Mouse (Mus musculus) embryonic facial prominence, embryonic 11.5 days (tissue): Measurements from ENCODE around the gene Vps35l. TPM values are rescaled to one million over a fixed set of nuclear protein-coding genes. Genes with fewer than 3 reads are reported as not detected.

Experiments used
- ATAC-seq: fragments of 200-750 bp; cut with Nextera tagmentation; replicated peaks from 2 replicates; pipeline ENCODE4 v1.8.0; 2017; ENCODE audit warnings: low read depth; ENCODE audit not compliant: insufficient number of reproducible peaks, low FRiP score, low TSS enrichment
- DNase-seq: peaks from one replicate; pipeline ENCODE4 v3.0.0-alpha.2; 2015; ENCODE audit warnings: low spot score
- H3K27ac ChIP-seq: fragments of 300-500 bp; sonication (generic); replicated peaks from 2 replicates; pipeline ENCODE4 v1.5.1; 2014; ENCODE audit warnings: mild to moderate bottlenecking, low read depth, low read length, control low read depth
- H3K27me3 ChIP-seq: fragments of 300-500 bp; sonication (generic); 2 replicates; pipeline ENCODE4 v1.6.1; 2014; ENCODE audit warnings: mild to moderate bottlenecking, low read length, moderate library complexity, mixed read lengths; ENCODE audit not compliant: control insufficient read depth, insufficient read depth
- H3K36me3 ChIP-seq: fragments of 300-500 bp; sonication (generic); replicated peaks from 2 replicates; pipeline ENCODE4 v1.6.1; 2014; ENCODE audit warnings: low read depth, mild to moderate bottlenecking, low read length, moderate library complexity, mixed read lengths; ENCODE audit not compliant: control insufficient read depth, insufficient read depth
- H3K4me1 ChIP-seq: fragments of 300-500 bp; sonication (generic); 2 replicates; pipeline ENCODE4 v1.6.1; 2014; ENCODE audit warnings: low read length, mixed read lengths; ENCODE audit not compliant: control insufficient read depth, insufficient read depth
- H3K4me2 ChIP-seq: fragments of 300-500 bp; sonication (generic); 2 replicates; pipeline ENCODE4 v1.6.1; 2014; ENCODE audit warnings: low read depth, mild to moderate bottlenecking, control low read depth, low read length, moderate library complexity
- H3K4me3 ChIP-seq: fragments of 300-500 bp; sonication (generic); 2 replicates; pipeline ENCODE4 v1.5.1; 2014; ENCODE audit warnings: low read depth, low read length, control low read depth
- H3K9ac ChIP-seq: fragments of 300-500 bp; sonication (generic); replicated peaks from 2 replicates; pipeline ENCODE4 v1.6.1; 2014; ENCODE audit warnings: mild to moderate bottlenecking, control low read depth, low read length
- H3K9me3 ChIP-seq: fragments of 300-500 bp; sonication (generic); replicated peaks from 2 replicates; pipeline ENCODE4 v1.6.1; 2016; ENCODE audit warnings: mild to moderate bottlenecking, low read length, inconsistent platforms, mixed read lengths; ENCODE audit not compliant: control insufficient read depth
- WGBS: fragments of 180-500 bp; shearing (Covaris S2); extraction: QIAGEN DNeasy Blood & Tissue Kit; methylation state at CpG from one replicate; pipeline ENCODE4 v1.1.7; 2014; 5-methylcytosine and 5-hydroxymethylcytosine counted together
- polyA plus RNA-seq: library from polyadenylated mRNA; unstranded; fragments of >200 nt; fragmentation: Nextera tagmentation; extraction: Ambion mirVana; gene quantifications from 2 replicates; pipeline ENCODE4 v1.2.1, GENCODE M21; 2014

Gene Vps35l
- polyA plus RNA-seq, 1 experiment from 2014 or later = 79.5 TPM

GRCm38 (mm10) chr7:118714873-118715272 is 25.2 kb upstream of the Vps35l start:
- no peaks in the 10 kb centered on the region for H3K4me1 ChIP-seq
- H3K27ac ChIP-seq = no peak overlapping the region
- DNase-seq (no peak), ATAC-seq (no peak)
- no peaks in the 10 kb centered on the region for H3K27me3 ChIP-seq
- whole genome bisulfite sequencing = 95% methylated on average over 1 of the region's 1 CpGs
- no peaks in the 10 kb centered on the region for H3K9me3 ChIP-seq
- no peak overlapping the region for H3K4me3 ChIP-seq
- H3K9ac ChIP-seq = no peak overlapping the region
- no peak overlapping the region for H3K4me2 ChIP-seq
- H3K36me3 ChIP-seq = no peaks in the 10 kb centered on the region

GRCm38 (mm10) chr7:118718066-118718465 is 22.0 kb upstream of the Vps35l start:
- ATAC-seq = no peak
- DNase-seq = no peak
- Histone ChIP-seq H3K4me3 (no peak overlapping the region), H3K4me1 (no peaks in the 10 kb centered on the region), H3K27me3 (no peaks in the 10 kb centered on the region), H3K36me3 (no peaks in the 10 kb centered on the region; the same call in 1 of the 2 replicates), H3K9ac (no peak overlapping the region), H3K9me3 (no peaks in the 10 kb centered on the region), H3K4me2 (no peak overlapping the region), H3K27ac (no peak overlapping the region)
- WGBS = 93% methylated on average over 4 of the region's 4 CpGs

GRCm38 (mm10) chr7:118723927-118724326 is 16.1 kb upstream of the Vps35l start:
- H3K4me3 ChIP-seq = no peak overlapping the region
- WGBS = 94% methylated on average over 9 of the region's 9 CpGs
- ATAC-seq (no peak; the same call in 1 of the 2 replicates), DNase-seq (no peak)
- H3K36me3 ChIP-seq = no peaks in the 10 kb centered on the region; the same call in 1 of the 2 replicates
- no peak overlapping the region for H3K9ac ChIP-seq
- no peak overlapping the region for H3K27ac ChIP-seq
- no peaks in the 10 kb centered on the region for H3K9me3 ChIP-seq
- no peaks in the 10 kb centered on the region for H3K27me3 ChIP-seq
- no peak overlapping the region for H3K4me2 ChIP-seq
- H3K4me1 ChIP-seq = no peaks in the 10 kb centered on the region

- ATAC-seq = no peak
- Histone ChIP-seq H3K4me2 (no peak overlapping the region), H3K4me3 (no peak overlapping the region), H3K27me3 (no peaks in the 10 kb centered on the region), H3K36me3 (no peaks in the 10 kb centered on the region; the same call in 1 of the 2 replicates), H3K9me3 (no peaks in the 10 kb centered on the region), H3K4me1 (no peaks in the 10 kb centered on the region), H3K9ac (no peak overlapping the region), H3K27ac (no peak overlapping the region)
- no peak for DNase-seq
- WGBS = 78% methylated on average over 2 of the region's 2 CpGs
Observed at GRCm38 (mm10) chr7:118725459-118725858, 14.6 kb upstream of the Vps35l start.

- DNase-seq = no peak
- WGBS = 92% methylated on average over 13 of the region's 13 CpGs
- peaks cover 2% of the 10 kb centered on the region; the same call in 1 of the 2 replicates for H3K36me3 ChIP-seq
Observed at GRCm38 (mm10) chr7:118728846-118729587, 11.0 kb upstream of the Vps35l start.

GRCm38 (mm10) chr7:118731781-118732180 is 8.2 kb upstream of the Vps35l start:
- Histone ChIP-seq H3K36me3 (0 out of 2 replicates have a peak, but pooled peaks cover 2% of the 10 kb centered on the region), H3K4me2 (no peak overlapping the region), H3K27ac (no peak overlapping the region), H3K4me1 (no peaks in the 10 kb centered on the region), H3K27me3 (no peaks in the 10 kb centered on the region), H3K9me3 (no peaks in the 10 kb centered on the region), H3K4me3 (no peak overlapping the region), H3K9ac (no peak overlapping the region)
- DNase-seq = no peak
- 95% methylated on average over 3 of the region's 3 CpGs for WGBS
- ATAC-seq = no peak

More at GRCm38 (mm10) chr7:118728846-118729587, 11.0 kb upstream of the Vps35l start:
- H3K4me3 ChIP-seq = no peak overlapping the region
- no peak overlapping the region for H3K27ac ChIP-seq
- no peaks in the 10 kb centered on the region for H3K9me3 ChIP-seq
- no peak overlapping the region for H3K4me2 ChIP-seq
- ATAC-seq = no peak
- H3K9ac ChIP-seq = no peak overlapping the region
- H3K4me1 ChIP-seq = no peaks in the 10 kb centered on the region
- H3K27me3 ChIP-seq = no peaks in the 10 kb centered on the region

- no peak for ATAC-seq
- H3K9ac ChIP-seq = no peak overlapping the region
- WGBS = 94% methylated on average over 13 of the region's 13 CpGs
Observed at GRCm38 (mm10) chr7:118733225-118733624, 6.8 kb upstream of the Vps35l start.

GRCm38 (mm10) chr7:118738730-118739129 is 1.3 kb upstream of the Vps35l start:
- no peak overlapping the region for H3K4me3 ChIP-seq
- no peak for DNase-seq
- 61% methylated on average over 1 of the region's 1 CpGs for WGBS

More at GRCm38 (mm10) chr7:118733225-118733624, 6.8 kb upstream of the Vps35l start:
- DNase-seq = no peak
- Histone ChIP-seq H3K4me1 (no peaks in the 10 kb centered on the region), H3K27ac (no peak overlapping the region), H3K9me3 (no peaks in the 10 kb centered on the region), H3K4me2 (no peak overlapping the region), H3K36me3 (0 out of 2 replicates have a peak, but pooled peaks cover 2% of the 10 kb centered on the region), H3K27me3 (no peaks in the 10 kb centered on the region), H3K4me3 (no peak overlapping the region)

More at GRCm38 (mm10) chr7:118738730-118739129, 1.3 kb upstream of the Vps35l start:
- no peaks in the 10 kb centered on the region for H3K27me3 ChIP-seq
- H3K9ac ChIP-seq = no peak overlapping the region
- H3K4me1 ChIP-seq = no peaks in the 10 kb centered on the region
- no peaks in the 10 kb centered on the region for H3K36me3 ChIP-seq
- no peaks in the 10 kb centered on the region for H3K9me3 ChIP-seq
- H3K4me2 ChIP-seq = no peak overlapping the region
- no peak for ATAC-seq
- no peak overlapping the region for H3K27ac ChIP-seq
